ENCODE assay signal across 12 mouse cellular contexts in genomic region chr14:30124951-30125690, GRCm38 (mm10).
DNase-seq lines count a peak whose midpoint lies in the region; ATAC-seq and TF ChIP-seq lines count a peak whose summit lies in the region.
"Had no signal": no experiment of that assay in that cellular context is flagged by ENCODE, and none has a peak within 500 bp of the region (broad histone marks: within the 10 kb centered on the region; RNA-seq: fewer than 3 reads in every experiment).

No protein-coding gene starts in this region.

- no peak overlapping the region for H3K4me3 ChIP-seq in cortical plate, adult 2 months (ENCODE audit: insufficient read depth, low read length)
- no peak overlapping the region for H3K4me3 ChIP-seq in intestine, embryonic 16.5 days (ENCODE audit: low read length)
- H3K4me3 ChIP-seq: hindbrain, embryonic 13.5 days; limb, embryonic 12.5 days had no signal

- H3K27ac ChIP-seq in cortical plate, adult 2 months (ENCODE audit: insufficient read depth, low read length), result peak overlapping the region; percentile 42
- no peak overlapping the region for H3K27ac ChIP-seq in intestine, embryonic 16.5 days (ENCODE audit: low read length)
- H3K27ac ChIP-seq: hindbrain, embryonic 13.5 days; limb, embryonic 12.5 days had no signal

- no peaks in the 10 kb centered on the region for H3K9me3 ChIP-seq in intestine, embryonic 16.5 days (ENCODE audit: control insufficient read depth, low read length)
- H3K9me3 ChIP-seq: hindbrain, embryonic 13.5 days; limb, embryonic 12.5 days had no signal

- DNase-seq in lung, postnatal 36 days, result peak; percentile 17
- DNase-seq in lung, postnatal 14 days, result no peak
- peak; percentile 64 to 84 for DNase-seq in left cerebral cortex, adult 9 months (ENCODE audit: low spot score in 2 of 2)
- DNase-seq in spleen, postnatal 36 days (ENCODE audit: low spot score in 2 of 2), result peak; percentile 59 to 60
- DNase-seq in neural tube, embryonic 10.5 days (ENCODE audit: extremely low spot score, low spot score), result no peak
- no peak for DNase-seq in testis, postnatal 14 days (ENCODE audit: low spot score)
- DNase-seq: cerebellum, adult 11 months; forebrain, postnatal 0 days had no signal

- no peak for TF ChIP-seq POLR2A in cortical plate, adult 2 months (IDR thresholded peaks at IDR 0.05; ENCODE audit: extremely low read depth, insufficient read depth, low read length)

- H3K9ac ChIP-seq in intestine, embryonic 16.5 days (ENCODE audit: low read depth, low read length), result no peak overlapping the region
- H3K9ac ChIP-seq: forebrain, postnatal 0 days; hindbrain, embryonic 13.5 days; limb, embryonic 12.5 days had no signal

- no peaks in the 10 kb centered on the region for H3K27me3 ChIP-seq in intestine, embryonic 16.5 days (replicated peaks; ENCODE audit: control insufficient read depth, insufficient read depth, low read length)
- H3K27me3 ChIP-seq: hindbrain, embryonic 13.5 days; limb, embryonic 12.5 days had no signal

- 64% methylated on average over 20 of the region's 20 CpGs for WGBS in intestine, embryonic 16.5 days

- no peak overlapping the region for H3K4me2 ChIP-seq in intestine, embryonic 16.5 days (ENCODE audit: low read depth, low read length)
- H3K4me2 ChIP-seq: hindbrain, embryonic 13.5 days; limb, embryonic 12.5 days had no signal

- H3K36me3 ChIP-seq in intestine, embryonic 16.5 days (ENCODE audit: control insufficient read depth, insufficient read depth, low read length), result no peaks in the 10 kb centered on the region
- H3K36me3 ChIP-seq: limb, embryonic 12.5 days had no signal

- ATAC-seq in intestine, embryonic 16.5 days, result no peak
- ATAC-seq: forebrain, postnatal 0 days had no signal

- H3K4me1 ChIP-seq in cortical plate, adult 2 months (ENCODE audit: control insufficient read depth, insufficient read depth, low read length), result peaks cover 8% of the 10 kb centered on the region
- H3K4me1 ChIP-seq in intestine, embryonic 16.5 days (ENCODE audit: control insufficient read depth, insufficient read depth, low read length), result no peaks in the 10 kb centered on the region
- H3K4me1 ChIP-seq: hindbrain, embryonic 13.5 days had no signal

- no peak for TF ChIP-seq CTCF in cortical plate, adult 2 months (IDR thresholded peaks at IDR 0.05; ENCODE audit: extremely low read depth, insufficient read depth, low read length)

Comparison
In these comparisons a context has a peak if more than half of its experiments do, and no peak if none do; other contexts are left out.
1. DNase-seq: peak in lung, postnatal 36 days (single experiment), left cerebral cortex, adult 9 months (2 of 2) and spleen, postnatal 36 days (2 of 2); none in lung, postnatal 14 days (single experiment), neural tube, embryonic 10.5 days (single experiment) and testis, postnatal 14 days (single experiment).